Mouse (Mus musculus) hindbrain, embryonic 14.5 days (tissue): ENCODE results near the gene Dennd1b. TPM values are rescaled to one million over a fixed set of nuclear protein-coding genes. Genes with fewer than 3 reads are reported as not detected.

ENCODE experiments used
- ATAC-seq: fragments of 200-750 bp; cut with Nextera tagmentation; 2 replicates; pipeline ENCODE4 v1.8.0; 2017; ENCODE audit warnings: moderate number of reproducible peaks, mild to moderate bottlenecking, moderate TSS enrichment, moderate library complexity; ENCODE audit not compliant: low FRiP score
- DNase-seq: peaks from one replicate; pipeline ENCODE4 v3.0.0-alpha.2; 2015; ENCODE audit warnings: low spot score
- H3K27ac ChIP-seq: fragments of 300-500 bp; sonication (generic); 2 replicates; pipeline ENCODE4 v1.5.1; 2014; ENCODE audit warnings: mild to moderate bottlenecking, moderate library complexity
- H3K27me3 ChIP-seq: fragments of 300-500 bp; sonication (generic); 2 replicates; pipeline ENCODE4 v1.6.1; 2014; ENCODE audit warnings: mild to moderate bottlenecking, low read length, mixed read lengths; ENCODE audit not compliant: control insufficient read depth, insufficient read depth
- H3K36me3 ChIP-seq: fragments of 300-500 bp; sonication (generic); replicated peaks from 2 replicates; pipeline ENCODE4 v1.6.1; 2014; ENCODE audit not compliant: control insufficient read depth, insufficient read depth
- H3K4me1 ChIP-seq: fragments of 300-500 bp; sonication (generic); replicated peaks from 2 replicates; pipeline ENCODE4 v1.6.1; 2014; ENCODE audit warnings: antibody characterized with exemption, low read length, mixed read lengths; ENCODE audit not compliant: control insufficient read depth, insufficient read depth
- H3K4me2 ChIP-seq: fragments of 300-500 bp; sonication (generic); replicated peaks from 2 replicates; pipeline ENCODE4 v1.6.1; 2014; ENCODE audit warnings: mild to moderate bottlenecking, moderate library complexity
- H3K4me3 ChIP-seq: fragments of 300-500 bp; sonication (generic); replicated peaks from 2 replicates; pipeline ENCODE4 v1.5.1; 2014; ENCODE audit warnings: mild to moderate bottlenecking, low read length
- H3K9ac ChIP-seq: fragments of 300-500 bp; sonication (generic); 2 replicates; pipeline ENCODE4 v1.6.1; 2014
- H3K9me3 ChIP-seq: fragments of 300-500 bp; sonication (generic); 2 replicates; pipeline ENCODE4 v1.6.1; 2016; ENCODE audit warnings: low read length; ENCODE audit not compliant: control insufficient read depth
- WGBS: fragments of 180-500 bp; shearing (Covaris S2); extraction: QIAGEN DNeasy Blood & Tissue Kit; methylation state at CpG from one replicate; pipeline ENCODE4 v1.1.7; 2014; 5-methylcytosine and 5-hydroxymethylcytosine counted together
- polyA plus RNA-seq: library from polyadenylated mRNA; unstranded; fragments of >200 nt; fragmentation: Nextera tagmentation; extraction: Ambion mirVana; gene quantifications from 2 replicates; pipeline ENCODE4 v1.2.1, GENCODE M21; 2014

Gene Dennd1b
- polyA plus RNA-seq, 1 experiment from 2014 or later, result 11.2 TPM

- DNase-seq, result no peak
These were observed 138.5 kb downstream of the Dennd1b start for GRCm38 (mm10) chr1:139101725-139102124.

GRCm38 (mm10) chr1:139108251-139108650 is 145.0 kb downstream of the Dennd1b start:
- H3K4me1 ChIP-seq, result no peaks in the 10 kb centered on the region
- H3K27ac ChIP-seq, result no peak overlapping the region
- H3K36me3 ChIP-seq, result peaks cover 16% of the 10 kb centered on the region
- DNase-seq, result no peak
- H3K27me3 ChIP-seq, result no peaks in the 10 kb centered on the region
- H3K4me2 ChIP-seq, result no peak overlapping the region
- ATAC-seq, result no peak
- no peaks in the 10 kb centered on the region for H3K9me3 ChIP-seq
- WGBS, result 89% methylated on average over 2 of the region's 2 CpGs
- no peak overlapping the region for H3K9ac ChIP-seq
- no peak overlapping the region for H3K4me3 ChIP-seq

More at GRCm38 (mm10) chr1:139101725-139102124, 138.5 kb downstream of the Dennd1b start:
- no peaks in the 10 kb centered on the region for H3K27me3 ChIP-seq
- H3K4me3 ChIP-seq, result no peak overlapping the region
- H3K4me2 ChIP-seq, result no peak overlapping the region
- no peaks in the 10 kb centered on the region for H3K4me1 ChIP-seq
- 66% methylated on average over 9 of the region's 9 CpGs for WGBS
- no peak overlapping the region for H3K9ac ChIP-seq
- peak; percentile 37 for ATAC-seq
- no peaks in the 10 kb centered on the region for H3K9me3 ChIP-seq
- 0 out of 2 replicates have a peak overlapping the region, but pooled peaks have one; percentile 43 for H3K27ac ChIP-seq
- H3K36me3 ChIP-seq, result peaks cover 22% of the 10 kb centered on the region

GRCm38 (mm10) chr1:139122626-139123025 is 159.4 kb downstream of the Dennd1b start:
- Histone ChIP-seq H3K4me1 (no peaks in the 10 kb centered on the region), H3K27ac (no peak overlapping the region), H3K9me3 (no peaks in the 10 kb centered on the region), H3K4me3 (no peak overlapping the region), H3K36me3 (no peaks in the 10 kb centered on the region), H3K9ac (no peak overlapping the region), H3K4me2 (no peak overlapping the region), H3K27me3 (no peaks in the 10 kb centered on the region)
- WGBS, result 97% methylated on average over 8 of the region's 8 CpGs
- no peak for DNase-seq
- ATAC-seq, result no peak

- Histone ChIP-seq H3K4me2 (no peak overlapping the region), H3K4me1 (no peaks in the 10 kb centered on the region)
These were observed 176.4 kb downstream of the Dennd1b start for GRCm38 (mm10) chr1:139139644-139140043.

GRCm38 (mm10) chr1:139145516-139145915 is 182.3 kb downstream of the Dennd1b start:
- Histone ChIP-seq H3K9ac (no peak overlapping the region), H3K4me3 (no peak overlapping the region), H3K27ac (no peak overlapping the region), H3K4me1 (no peaks in the 10 kb centered on the region), H3K36me3 (peaks cover 4% of the 10 kb centered on the region; the same call in 1 of the 2 replicates), H3K27me3 (no peaks in the 10 kb centered on the region), H3K4me2 (no peak overlapping the region), H3K9me3 (no peaks in the 10 kb centered on the region)
- ATAC-seq, result no peak
- 92% methylated on average over 2 of the region's 2 CpGs for WGBS
- no peak for DNase-seq

More at GRCm38 (mm10) chr1:139139644-139140043, 176.4 kb downstream of the Dennd1b start:
- Histone ChIP-seq H3K27me3 (no peaks in the 10 kb centered on the region), H3K36me3 (peaks cover 4% of the 10 kb centered on the region; the same call in 1 of the 2 replicates), H3K9me3 (no peaks in the 10 kb centered on the region), H3K9ac (no peak overlapping the region), H3K4me3 (no peak overlapping the region), H3K27ac (no peak overlapping the region)
- ATAC-seq (no peak), DNase-seq (no peak)
- 38% methylated on average over 1 of the region's 1 CpGs for WGBS

GRCm38 (mm10) chr1:139146306-139146705 is 183.1 kb downstream of the Dennd1b start:
- peaks cover 4% of the 10 kb centered on the region; the same call in 1 of the 2 replicates for H3K36me3 ChIP-seq
- H3K4me1 ChIP-seq, result no peaks in the 10 kb centered on the region
- no peak overlapping the region for H3K27ac ChIP-seq
- no peak overlapping the region for H3K9ac ChIP-seq
- H3K4me3 ChIP-seq, result no peak overlapping the region
- WGBS, result 86% methylated on average over 3 of the region's 3 CpGs
- H3K9me3 ChIP-seq, result no peaks in the 10 kb centered on the region
- ATAC-seq (no peak), DNase-seq (no peak)
- H3K4me2 ChIP-seq, result no peak overlapping the region
- no peaks in the 10 kb centered on the region for H3K27me3 ChIP-seq

- no peaks in the 10 kb centered on the region for H3K9me3 ChIP-seq
- H3K4me3 ChIP-seq, result no peak overlapping the region
- no peaks in the 10 kb centered on the region for H3K36me3 ChIP-seq
- ATAC-seq, result no peak
- H3K27me3 ChIP-seq, result no peaks in the 10 kb centered on the region
- H3K9ac ChIP-seq, result no peak overlapping the region
- DNase-seq, result no peak
- H3K4me1 ChIP-seq, result no peaks in the 10 kb centered on the region
- no peak overlapping the region for H3K4me2 ChIP-seq
- H3K27ac ChIP-seq, result no peak overlapping the region
- 36% methylated on average over 2 of the region's 2 CpGs for WGBS
These were observed 189.8 kb downstream of the Dennd1b start for GRCm38 (mm10) chr1:139153006-139153405.

GRCm38 (mm10) chr1:139153493-139153892 is 190.3 kb downstream of the Dennd1b start:
- no peak for DNase-seq
- no peak overlapping the region for H3K4me2 ChIP-seq
- no peak overlapping the region for H3K27ac ChIP-seq
- no peaks in the 10 kb centered on the region for H3K36me3 ChIP-seq
- no peaks in the 10 kb centered on the region for H3K4me1 ChIP-seq
- no peak overlapping the region for H3K9ac ChIP-seq
- ATAC-seq, result no peak; the same call in 1 of the 2 replicates
- H3K4me3 ChIP-seq, result no peak overlapping the region
- no peaks in the 10 kb centered on the region for H3K9me3 ChIP-seq
- 18% methylated on average over 6 of the region's 6 CpGs for WGBS
- H3K27me3 ChIP-seq, result no peaks in the 10 kb centered on the region

- no peaks in the 10 kb centered on the region for H3K27me3 ChIP-seq
- no peaks in the 10 kb centered on the region for H3K4me1 ChIP-seq
- 20% methylated on average over 3 of the region's 3 CpGs for WGBS
- no peaks in the 10 kb centered on the region for H3K9me3 ChIP-seq
- no peak overlapping the region for H3K4me3 ChIP-seq
- DNase-seq (peak; percentile 77), ATAC-seq (no peak)
- H3K9ac ChIP-seq, result no peak overlapping the region
- no peak overlapping the region for H3K27ac ChIP-seq
- H3K4me2 ChIP-seq, result no peak overlapping the region
- no peaks in the 10 kb centered on the region for H3K36me3 ChIP-seq
These were observed 193.2 kb downstream of the Dennd1b start for GRCm38 (mm10) chr1:139156397-139156796.

- no peak overlapping the region for H3K4me2 ChIP-seq
- no peaks in the 10 kb centered on the region for H3K4me1 ChIP-seq
- no peak overlapping the region for H3K27ac ChIP-seq
- ATAC-seq (0 out of 2 replicates have a peak, but pooled peaks have one; percentile 37), DNase-seq (no peak)
- no peaks in the 10 kb centered on the region for H3K27me3 ChIP-seq
- H3K9me3 ChIP-seq, result no peaks in the 10 kb centered on the region
- no peak overlapping the region for H3K9ac ChIP-seq
- WGBS, result 58% methylated on average over 3 of the region's 3 CpGs
- no peaks in the 10 kb centered on the region for H3K36me3 ChIP-seq
- H3K4me3 ChIP-seq, result no peak overlapping the region
These were observed 198.4 kb downstream of the Dennd1b start for GRCm38 (mm10) chr1:139161619-139162018.
